Mouse (Mus musculus) testis, adult 10 weeks (tissue): ENCODE data around the gene Tut1. TPM values are rescaled to one million over a fixed set of nuclear protein-coding genes. Genes with fewer than 3 reads are reported as not detected.

Experiments used
- polyA plus RNA-seq: library from polyadenylated mRNA; stranded (reverse); fragments of 350-450 nt; fragmentation: Illumina TruSeq; extraction: RNeasy Lipid Tissue Mini Kit (QIAGEN cat#74804); gene quantifications from one replicate; pipeline ENCODE4 v1.2.3, GENCODE M21; 2014; ENCODE audit warnings: low read depth, low replicate concordance

The Tut1 gene
- polyA plus RNA-seq: 7.6 TPM

DNA sequence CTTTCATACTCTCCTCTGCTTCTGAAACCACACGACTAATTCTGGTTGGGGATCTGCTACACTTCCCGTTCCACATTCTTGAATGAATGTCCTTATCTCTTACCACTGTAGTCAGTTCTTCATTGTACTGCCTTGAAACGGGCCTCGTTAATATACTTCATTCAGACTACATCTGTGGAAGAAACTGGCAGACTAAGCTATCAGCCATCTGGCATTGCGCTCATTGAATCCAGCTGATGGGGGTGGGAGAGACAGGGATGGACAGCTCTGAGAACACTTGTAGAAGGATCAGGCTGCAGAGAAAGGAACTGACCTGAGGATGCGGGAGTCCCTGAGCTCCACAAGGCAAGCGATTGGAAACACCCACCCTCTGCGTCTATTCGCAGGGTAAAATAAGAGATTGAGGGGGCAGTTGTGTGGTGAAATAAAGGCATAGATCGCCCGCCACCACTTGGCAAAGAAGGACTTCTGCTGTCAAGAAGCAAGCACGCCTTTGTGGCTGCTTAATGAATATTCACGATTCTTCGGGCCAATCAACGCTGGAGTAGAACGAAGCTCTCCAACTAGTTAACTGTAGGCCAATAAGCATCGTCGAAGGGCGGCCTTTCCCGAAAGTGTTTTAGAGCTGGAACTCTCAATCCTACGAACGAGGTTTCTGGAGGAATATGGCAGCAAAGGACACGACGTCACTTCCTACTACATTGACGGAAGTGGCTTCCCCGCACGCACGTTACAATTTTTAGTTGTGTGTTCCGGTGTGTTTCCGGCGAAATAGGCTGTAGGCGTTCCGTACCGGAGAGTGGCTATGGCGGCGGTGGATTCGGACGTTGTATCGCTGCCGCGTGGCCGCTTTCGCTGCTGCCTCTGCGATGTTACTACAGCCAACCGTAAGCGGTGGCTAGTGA, at the start of gene Tut1:
Gene Tut1 (plus strand): TSS at position 713 of the 905 bp plus-strand sequence.

DNA sequence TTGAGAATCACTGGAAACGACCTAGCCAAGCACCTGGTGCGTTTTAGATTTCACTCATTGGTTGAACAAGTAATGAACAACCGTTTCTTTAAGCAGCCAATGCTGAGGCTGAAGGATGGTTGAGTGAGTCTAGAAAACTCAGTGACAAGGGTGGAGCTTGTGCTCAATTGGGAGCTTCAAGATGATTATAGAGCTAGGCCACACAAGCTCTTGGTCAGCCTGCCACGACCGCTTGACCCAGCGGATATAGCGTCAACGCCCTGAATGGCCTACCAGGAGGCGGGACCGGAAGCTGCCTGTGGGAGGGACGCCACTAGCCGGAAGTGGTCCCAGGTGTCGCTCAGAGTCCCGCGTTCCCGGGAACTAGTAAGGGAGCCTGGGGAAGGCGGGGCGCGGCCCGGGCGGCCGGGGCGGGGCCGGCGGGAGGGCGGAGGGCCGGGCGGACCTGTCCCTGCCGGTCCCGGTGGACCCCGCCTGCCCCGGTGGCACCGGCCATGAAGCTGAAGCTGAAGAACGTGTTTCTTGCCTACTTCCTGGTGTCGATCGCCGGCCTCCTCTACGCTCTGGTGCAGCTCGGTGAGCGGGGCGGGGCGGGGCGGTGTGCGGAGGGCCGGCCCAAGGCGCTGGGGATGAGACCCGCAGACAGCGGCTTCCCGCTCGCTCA, 33.4 kb upstream of the Tut1 start, which contains the start of gene B3gat3:
Gene B3gat3 (plus strand): TSS at position 302 of the 664 bp plus-strand sequence.

DNA sequence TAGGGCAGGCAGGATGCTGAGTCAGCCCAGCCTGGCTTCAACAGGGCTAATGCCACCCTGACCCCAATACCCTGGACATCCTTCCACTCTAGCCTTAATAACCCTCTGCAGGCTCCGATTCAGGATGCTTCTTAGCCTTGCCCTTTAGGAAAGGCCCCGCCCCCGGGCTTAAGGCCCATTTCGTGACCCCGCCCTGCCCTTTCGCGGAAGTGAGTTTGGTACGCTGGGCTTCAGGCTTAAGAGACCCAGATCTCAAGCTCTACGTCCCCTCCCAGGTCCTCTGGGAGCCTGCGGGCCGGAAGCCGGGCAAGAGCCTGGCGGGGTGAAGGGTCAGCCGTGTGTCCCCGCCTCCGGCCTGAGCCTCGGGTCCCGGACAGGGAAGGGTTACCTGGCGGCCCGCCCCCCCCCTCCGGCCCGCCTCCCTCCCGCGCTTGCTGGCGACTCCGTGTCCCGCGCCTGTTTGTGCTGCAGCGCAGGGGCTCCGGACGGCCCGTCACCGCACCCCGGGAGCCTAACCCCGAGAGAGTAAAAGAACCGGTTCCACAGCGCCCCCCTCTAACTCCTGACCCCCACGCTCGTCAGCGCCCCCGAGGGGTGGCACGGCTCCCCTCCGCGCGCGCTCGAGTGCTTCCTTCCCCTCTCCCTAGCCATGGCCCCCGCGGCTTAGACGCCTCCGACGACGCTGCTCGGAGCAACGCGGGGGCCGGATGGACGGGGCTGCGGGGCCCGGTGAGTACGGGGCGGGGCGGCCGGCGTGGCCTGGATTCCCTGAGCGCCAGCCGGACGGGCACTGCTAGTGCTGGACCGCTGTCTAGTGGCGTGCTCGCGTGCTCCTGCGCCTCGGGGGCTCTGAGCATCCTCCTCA, 24.2 kb upstream of the Tut1 start, which contains the start of the genes Rom1 and Eml3:
Gene Rom1 (minus strand): TSS at position 133 of the 865 bp plus-strand sequence.
Gene Eml3 (plus strand): TSS at position 329 of the 865 bp plus-strand sequence.

DNA sequence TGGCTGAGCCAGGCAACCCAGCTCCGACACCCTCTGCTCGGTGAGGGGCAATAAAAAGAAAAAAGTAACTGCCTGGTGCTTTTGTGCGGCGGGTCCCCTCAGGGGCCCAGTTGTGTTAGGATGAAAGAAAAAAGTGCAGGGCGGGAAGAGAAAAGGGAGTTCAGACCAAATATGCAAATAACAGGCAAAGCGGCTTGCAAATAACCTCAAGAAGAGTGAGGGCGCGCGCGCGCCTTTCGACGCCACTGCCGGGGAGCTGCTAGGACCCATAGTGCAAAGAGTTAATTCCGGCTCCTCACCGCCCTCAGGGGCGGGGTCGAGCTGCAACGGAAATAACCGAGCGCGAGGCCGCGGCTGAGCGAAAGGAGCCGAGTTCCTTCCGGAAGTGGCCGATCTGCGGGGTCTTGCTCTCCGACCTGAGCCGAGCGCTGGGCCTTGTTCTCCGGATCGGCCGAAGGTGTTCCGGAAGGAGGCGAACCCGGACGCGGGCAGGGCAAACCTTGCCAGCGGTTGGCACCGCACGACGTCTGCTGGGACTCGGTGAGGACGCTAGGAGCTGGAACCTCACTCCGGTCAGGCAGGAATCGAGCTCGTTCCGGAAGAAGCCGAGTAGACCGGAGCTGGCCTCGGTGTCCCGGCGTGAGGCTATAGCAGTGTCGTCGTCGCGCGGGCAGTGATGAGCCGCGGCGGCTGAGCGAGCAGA, 12.0 kb upstream of the Tut1 start, which contains the start of gene Mta2:
Gene Mta2 (plus strand): TSS at position 361 of the 703 bp plus-strand sequence.

DNA sequence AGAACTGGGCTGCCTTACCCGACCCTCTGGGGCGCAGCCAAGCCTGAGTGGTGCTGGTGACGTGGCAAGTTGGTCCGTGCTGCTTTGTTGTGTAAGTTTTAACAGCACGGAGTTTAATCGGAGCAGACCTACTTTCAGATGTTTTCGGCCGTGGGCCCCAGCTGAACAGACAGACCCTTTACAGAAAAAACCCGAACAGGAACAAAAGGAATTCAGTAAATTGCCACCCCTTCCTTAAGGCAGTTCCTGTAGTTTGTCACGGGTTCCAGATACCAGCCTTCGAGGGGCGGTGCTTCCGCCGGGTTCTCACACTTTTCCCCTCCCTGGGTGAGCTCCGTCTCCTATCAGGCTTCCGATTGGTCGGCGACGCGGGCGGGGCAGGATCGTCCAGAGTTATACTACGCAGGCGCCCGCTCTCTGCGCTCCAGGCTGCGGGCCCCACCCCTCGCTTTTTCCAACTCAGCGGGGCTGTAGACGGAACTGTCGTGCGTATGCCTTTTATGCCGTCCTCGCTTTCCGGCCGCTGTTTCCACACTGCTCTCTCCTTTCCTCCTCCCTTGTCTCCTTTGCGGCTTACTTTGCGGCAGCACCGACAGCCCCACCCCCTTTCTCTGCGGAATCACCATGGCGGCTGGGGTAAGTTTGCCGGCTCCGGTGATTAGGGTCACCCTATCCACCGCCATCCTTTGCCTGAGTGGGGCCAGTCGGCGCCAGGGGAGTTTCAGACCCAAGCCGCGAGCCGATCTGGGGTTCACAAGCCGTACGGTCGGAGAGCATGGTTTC, 13.1 kb downstream of the Tut1 start, which contains the start of gene Eef1g:
Gene Eef1g (plus strand): TSS at position 452 of the 783 bp plus-strand sequence.

DNA sequence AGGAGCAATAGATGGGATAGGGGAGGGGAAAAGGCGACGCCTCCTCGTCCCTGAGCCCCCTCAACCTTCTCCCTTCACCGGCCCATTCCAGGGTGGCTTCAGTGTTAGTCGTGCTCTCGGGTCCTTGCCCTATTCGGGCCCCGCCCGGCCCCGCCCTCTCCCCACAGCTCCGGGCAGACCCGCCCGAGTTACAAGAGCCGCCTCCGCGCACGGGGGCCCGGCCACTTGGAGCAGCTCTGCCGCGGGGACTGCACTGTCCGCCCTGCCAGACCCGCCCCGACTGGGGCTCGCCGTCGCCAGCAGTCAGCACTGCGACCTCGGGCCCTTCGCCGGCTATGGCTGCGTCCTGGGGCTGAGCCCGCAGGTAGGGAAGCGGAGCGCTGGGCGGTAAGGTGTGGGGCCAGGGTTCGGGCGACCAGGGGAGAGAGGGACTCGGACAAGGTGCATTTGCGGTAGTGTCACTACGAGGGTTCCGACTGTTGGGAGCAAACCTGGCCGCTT, 35.5 kb downstream of the Tut1 start, which contains the start of gene Ahnak:
Gene Ahnak (plus strand): TSS at position 219 of the 501 bp plus-strand sequence.

Other genes with a start within 250 kb of the Tut1 start
- 109 TPM for gene Slc3a2, start 230.5 kb upstream of the Tut1 start, polyA plus RNA-seq
- gene Wdr74, start 218.0 kb upstream of the Tut1 start, polyA plus RNA-seq: 12.8 TPM
- gene 1700092M07Rik, start 213.1 kb upstream of the Tut1 start, polyA plus RNA-seq: 11.7 TPM
- gene Stx5a, start 212.4 kb upstream of the Tut1 start, polyA plus RNA-seq: 48.6 TPM
- gene Nxf1, start 196.8 kb upstream of the Tut1 start, polyA plus RNA-seq: 182 TPM
- gene Tmem223, start 182.9 kb upstream of the Tut1 start, polyA plus RNA-seq: 4.5 TPM
- gene Tmem179b, start 179.4 kb upstream of the Tut1 start, polyA plus RNA-seq: 14.4 TPM
- gene Taf6l, start 167.4 kb upstream of the Tut1 start, polyA plus RNA-seq: 3.2 TPM
- gene Polr2g, start 155.3 kb upstream of the Tut1 start, polyA plus RNA-seq: 51.5 TPM
- gene Zbtb3, start 151.3 kb upstream of the Tut1 start, polyA plus RNA-seq: 5.3 TPM
- gene Ttc9c, start 134.5 kb upstream of the Tut1 start, polyA plus RNA-seq: 14.5 TPM
- gene Hnrnpul2, start 133.8 kb upstream of the Tut1 start, polyA plus RNA-seq: 45.8 TPM
- 0.76 TPM for gene AC129217.1, start 124.1 kb upstream of the Tut1 start, polyA plus RNA-seq
- gene Bscl2, start 116.4 kb upstream of the Tut1 start, polyA plus RNA-seq: 360 TPM
- gene Gng3, start 114.7 kb upstream of the Tut1 start, polyA plus RNA-seq: 0.53 TPM
- 0.56 TPM for gene Lrrn4cl, start 103.1 kb upstream of the Tut1 start, polyA plus RNA-seq
- 23.5 TPM for gene Ubxn1, start 82.4 kb upstream of the Tut1 start, polyA plus RNA-seq
- gene Uqcc3, start 72.9 kb upstream of the Tut1 start, polyA plus RNA-seq: 2.4 TPM
- gene Lbhd1, start 70.1 kb upstream of the Tut1 start, polyA plus RNA-seq: 107 TPM
- gene Gm49403, start 69.9 kb upstream of the Tut1 start, polyA plus RNA-seq: not detected
- 35.7 TPM for gene 1810009A15Rik, start 65.0 kb upstream of the Tut1 start, polyA plus RNA-seq
- gene Gm49416, start 64.9 kb upstream of the Tut1 start, polyA plus RNA-seq: not detected
- gene Ints5, start 60.8 kb upstream of the Tut1 start, polyA plus RNA-seq: 0.32 TPM
- gene Ganab, start 55.8 kb upstream of the Tut1 start, polyA plus RNA-seq: 30.6 TPM
- gene B3gat3, start 33.5 kb upstream of the Tut1 start, polyA plus RNA-seq: 2.5 TPM
- 1.2 TPM for gene Rom1, start 24.5 kb upstream of the Tut1 start, polyA plus RNA-seq
- gene Eml3, start 24.3 kb upstream of the Tut1 start, polyA plus RNA-seq: 0.77 TPM
- gene Mta2, start 12.0 kb upstream of the Tut1 start, polyA plus RNA-seq: 44.3 TPM
- 146 TPM for gene Eef1g, start 13.2 kb downstream of the Tut1 start, polyA plus RNA-seq
- 4.2 TPM for gene Ahnak, start 35.4 kb downstream of the Tut1 start, polyA plus RNA-seq
- gene Scgb1a1, start 134.1 kb downstream of the Tut1 start, polyA plus RNA-seq: not detected
- gene Asrgl1, start 181.8 kb downstream of the Tut1 start, polyA plus RNA-seq: 224 TPM